Mouse (Mus musculus) left cerebral cortex, adult 8-10 months (tissue): ENCODE data around the gene Stxbp6. TPM values are rescaled to one million over a fixed set of nuclear protein-coding genes. Genes with fewer than 3 reads are reported as not detected.

ENCODE experiments used
- DNase-seq, 2 experiments: peaks; one replicate each; pipeline ENCODE4 v3.0.0; 2022; ENCODE audit warnings: low spot score in 2 of 2
- total RNA-seq, 4 experiments: library from RNA; stranded (reverse); gene quantifications; 2 replicates each; pipeline ENCODE4 v1.2.4; 2022

Stxbp6 gene
- total RNA-seq, 4 experiments from 2014 or later = 52.0 to 82.7 (median 62.7) TPM

GRCm38 (mm10) chr12:44996897-44997296 lies 77.6 kb downstream of the Stxbp6 start:
- DNase-seq = no peak

- no peak for DNase-seq
Measured at GRCm38 (mm10) chr12:44996274-44996673, 78.2 kb downstream of the Stxbp6 start.

- DNase-seq = peak in 1 of 2 experiments; percentile 59
Measured at GRCm38 (mm10) chr12:44993391-44993790, 81.1 kb downstream of the Stxbp6 start.

GRCm38 (mm10) chr12:44992847-44993246 lies 81.7 kb downstream of the Stxbp6 start:
- DNase-seq = no peak

GRCm38 (mm10) chr12:44990379-44990778 lies 84.1 kb downstream of the Stxbp6 start:
- no peak for DNase-seq

GRCm38 (mm10) chr12:44989011-44989410 lies 85.5 kb downstream of the Stxbp6 start:
- DNase-seq = no peak

GRCm38 (mm10) chr12:44987762-44988161 lies 86.7 kb downstream of the Stxbp6 start:
- no peak for DNase-seq

- DNase-seq = no peak
Measured at GRCm38 (mm10) chr12:44979316-44979848, 95.1 kb downstream of the Stxbp6 start.

- DNase-seq = no peak
Measured at GRCm38 (mm10) chr12:44975266-44975665, 99.2 kb downstream of the Stxbp6 start.

- no peak for DNase-seq
Measured at GRCm38 (mm10) chr12:44971477-44971876, 103.0 kb downstream of the Stxbp6 start.

- no peak for DNase-seq
Measured at GRCm38 (mm10) chr12:44967448-44967847, 107.1 kb downstream of the Stxbp6 start.

GRCm38 (mm10) chr12:44957474-44957873 lies 117.0 kb downstream of the Stxbp6 start:
- no peak for DNase-seq

GRCm38 (mm10) chr12:44953121-44953520 lies 121.4 kb downstream of the Stxbp6 start:
- DNase-seq = no peak

GRCm38 (mm10) chr12:44952072-44952471 lies 122.4 kb downstream of the Stxbp6 start:
- DNase-seq = no peak

GRCm38 (mm10) chr12:44950559-44950958 lies 124.0 kb downstream of the Stxbp6 start:
- no peak for DNase-seq

- no peak for DNase-seq
Measured at GRCm38 (mm10) chr12:44947823-44948222, 126.7 kb downstream of the Stxbp6 start.

GRCm38 (mm10) chr12:44940325-44940724 lies 134.2 kb downstream of the Stxbp6 start:
- no peak for DNase-seq

- no peak for DNase-seq
Measured at GRCm38 (mm10) chr12:44939106-44939505, 135.4 kb downstream of the Stxbp6 start.

GRCm38 (mm10) chr12:44932954-44933353 lies 141.6 kb downstream of the Stxbp6 start:
- no peak for DNase-seq

GRCm38 (mm10) chr12:44931716-44932115 lies 142.8 kb downstream of the Stxbp6 start:
- no peak for DNase-seq

- DNase-seq = no peak
Measured at GRCm38 (mm10) chr12:44928456-44928855, 146.1 kb downstream of the Stxbp6 start.

- no peak for DNase-seq
Measured at GRCm38 (mm10) chr12:44925901-44926300, 148.6 kb downstream of the Stxbp6 start.

- DNase-seq = no peak
Measured at GRCm38 (mm10) chr12:44923273-44923672, 151.2 kb downstream of the Stxbp6 start.

- DNase-seq = no peak
Measured at GRCm38 (mm10) chr12:44922241-44922640, 152.3 kb downstream of the Stxbp6 start.
